Mouse (Mus musculus) embryonic stem cell, embryonic (primary cell): Measurements from ENCODE around the gene Bcas3.

Source experiments
- CTCF ChIA-PET, 4 experiments: fragments of 300-600 bp in 2 of 4; fragments of 350-600 bp in 2 of 4; sonication (Branson Sonifier 250); formaldehyde crosslinking; loops; one replicate each; lab custom pipeline; 2022; ENCODE audit warnings: inconsistent platforms in 2 of 4; lab: Charles Lee
- POLR2A ChIA-PET, 4 experiments: fragments of 300-600 bp in 2 of 4; fragments of 350-600 bp in 2 of 4; sonication (Branson Sonifier 250); formaldehyde crosslinking; loops; one replicate each; lab custom pipeline; 2022; ENCODE audit warnings: antibody characterized with exemption in 4 of 4, inconsistent platforms in 1 of 4; lab: Charles Lee

Bcas3 gene

DNA sequence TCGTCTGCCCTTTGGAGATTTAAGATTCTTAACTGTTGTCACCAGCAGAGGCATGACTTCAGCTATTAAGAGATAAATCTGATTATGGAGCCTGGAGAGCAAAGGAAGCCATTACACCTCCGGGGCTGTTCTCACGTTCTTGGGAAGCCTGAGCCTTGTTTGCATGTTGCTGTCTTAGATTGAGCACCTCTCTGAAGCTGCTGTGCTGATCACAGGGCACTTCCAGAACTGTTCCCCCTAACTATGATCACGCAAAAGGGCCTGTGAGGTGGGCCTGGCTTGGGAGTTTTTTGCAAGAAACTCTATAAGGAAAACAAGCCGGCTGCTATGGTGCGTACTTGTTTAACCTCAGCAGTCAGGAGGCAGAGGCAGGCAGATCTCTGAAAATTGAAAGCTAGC lies 335.5 kb downstream of the Bcas3 start:
- CTCF ChIA-PET: interaction anchor here in 3 of 4 experiments (0.6 to 0.8 kb wide), 4 partner anchors 162 to 770 kb away, joined by 3 to 7 read pairs (median 3); no protein-coding TSS in a partner anchor
- POLR2A ChIA-PET: interaction anchor here in 1 of 4 experiments (1.0 to 1.3 kb wide), 2 partner anchors 9 to 13 kb away, joined by 4 read pairs; no protein-coding TSS in a partner anchor

DNA sequence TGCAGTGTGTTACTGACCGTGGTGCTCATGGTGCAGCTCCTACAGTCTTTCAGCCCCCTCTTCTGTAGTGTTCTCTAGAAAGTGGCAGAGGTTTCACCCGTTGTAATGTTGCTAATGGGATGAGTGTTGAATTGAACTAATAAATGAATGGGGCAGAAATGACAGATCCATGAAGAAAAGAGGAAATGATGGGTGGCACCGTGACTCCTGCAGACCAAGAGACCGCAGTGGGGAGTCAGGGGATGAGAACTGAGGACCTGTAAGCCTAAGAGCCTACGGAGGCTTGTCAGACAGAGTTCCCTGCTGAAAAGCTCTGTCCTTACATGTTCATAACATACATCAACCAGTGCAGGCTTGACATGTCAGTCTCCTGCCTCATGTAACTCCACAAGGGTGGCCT lies 336.3 kb downstream of the Bcas3 start:
- CTCF ChIA-PET: interaction anchor here in 1 of 4 experiments (0.6 kb wide), 1 partner anchor 669 kb away, joined by 3 read pairs; no protein-coding TSS in a partner anchor
- POLR2A ChIA-PET: interaction anchor here in 1 of 4 experiments (1.3 kb wide), 1 partner anchor 10 kb away, joined by 4 read pairs; no protein-coding TSS in a partner anchor

- ChIA-PET POLR2A (interaction anchor here in 1 of 4 experiments (0.6 kb wide), 1 partner anchor 1735 kb away, joined by 4 read pairs; no protein-coding TSS in a partner anchor), CTCF (interaction anchor here in 1 of 4 experiments (0.7 kb wide), 1 partner anchor 155 kb away, joined by 3 read pairs; no protein-coding TSS in a partner anchor)
Measured at GRCm38 (mm10) chr11:85691285-85691684, 338.3 kb downstream of the Bcas3 start.

DNA sequence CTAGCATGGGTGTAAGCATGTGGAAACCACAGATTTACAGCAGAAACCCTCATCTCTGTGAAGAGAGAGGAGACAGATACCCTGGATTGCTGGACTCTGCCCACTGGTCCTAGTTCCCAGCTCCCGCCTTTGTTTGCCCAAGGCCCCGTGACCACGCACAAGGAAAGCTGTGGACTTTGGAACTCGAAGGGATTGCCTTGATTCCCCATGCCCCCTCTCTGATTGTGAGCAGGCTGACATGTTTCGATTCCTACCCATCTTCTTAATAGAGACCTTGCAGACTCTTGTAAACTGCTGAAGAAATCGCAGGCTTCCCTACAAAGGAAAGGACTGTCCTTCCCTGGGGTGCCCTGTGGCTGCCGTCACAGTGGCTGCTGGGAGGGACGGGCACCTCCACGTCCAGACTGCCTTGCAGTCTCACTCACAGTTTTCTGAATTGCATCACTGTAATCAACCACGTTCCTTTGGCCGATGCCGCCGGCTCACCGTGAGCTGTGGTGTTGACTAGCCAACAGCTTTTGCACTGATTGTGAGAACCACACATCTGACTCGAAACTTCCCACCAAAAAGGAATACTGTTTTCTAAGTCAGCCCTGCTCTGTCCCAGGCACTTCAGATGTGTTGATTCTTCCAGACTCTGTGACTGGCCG lies 342.8 kb downstream of the Bcas3 start:
- ChIA-PET POLR2A (no interaction called here), CTCF (interaction anchor here in 1 of 4 experiments (0.7 kb wide), 1 partner anchor 9 kb away, joined by 3 read pairs; no protein-coding TSS in a partner anchor)

- ChIA-PET CTCF (no interaction called here), POLR2A (interaction anchor here in 3 of 4 experiments (0.5 to 0.6 kb wide), 4 partner anchors 13 to 504 kb away, joined by 3 to 6 read pairs (median 4); no protein-coding TSS in a partner anchor)
Measured at GRCm38 (mm10) chr11:85696491-85697398, 343.8 kb downstream of the Bcas3 start.

- CTCF ChIA-PET: no interaction called here
- POLR2A ChIA-PET: interaction anchor here in 1 of 4 experiments (0.6 kb wide), 1 partner anchor 264 kb away, joined by 3 read pairs; no protein-coding TSS in a partner anchor
Measured at GRCm38 (mm10) chr11:85697468-85697867, 344.5 kb downstream of the Bcas3 start.

DNA sequence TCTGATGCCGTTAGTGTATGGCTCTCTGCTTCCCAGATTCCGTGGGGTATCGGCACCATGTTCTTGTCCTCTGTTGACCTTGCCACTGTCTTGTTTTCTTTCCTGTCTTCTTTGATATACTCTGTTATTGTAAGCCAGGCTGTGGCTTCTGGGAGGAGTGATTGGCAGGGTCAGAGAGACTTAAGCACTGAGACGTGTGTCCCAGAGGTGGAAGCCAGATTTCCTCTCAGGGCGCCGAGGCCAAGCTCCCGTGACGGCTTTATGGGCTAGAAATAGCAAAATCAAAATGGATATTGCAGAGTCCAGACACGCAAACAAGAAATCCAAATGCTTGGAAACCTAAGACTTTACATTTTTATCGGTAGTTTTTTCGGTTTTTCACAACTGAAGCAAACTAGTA lies 345.3 kb downstream of the Bcas3 start:
- ChIA-PET POLR2A (interaction anchor here in 1 of 4 experiments (0.6 kb wide), 1 partner anchor 130 kb away, joined by 3 read pairs; no protein-coding TSS in a partner anchor), CTCF (no interaction called here)

DNA sequence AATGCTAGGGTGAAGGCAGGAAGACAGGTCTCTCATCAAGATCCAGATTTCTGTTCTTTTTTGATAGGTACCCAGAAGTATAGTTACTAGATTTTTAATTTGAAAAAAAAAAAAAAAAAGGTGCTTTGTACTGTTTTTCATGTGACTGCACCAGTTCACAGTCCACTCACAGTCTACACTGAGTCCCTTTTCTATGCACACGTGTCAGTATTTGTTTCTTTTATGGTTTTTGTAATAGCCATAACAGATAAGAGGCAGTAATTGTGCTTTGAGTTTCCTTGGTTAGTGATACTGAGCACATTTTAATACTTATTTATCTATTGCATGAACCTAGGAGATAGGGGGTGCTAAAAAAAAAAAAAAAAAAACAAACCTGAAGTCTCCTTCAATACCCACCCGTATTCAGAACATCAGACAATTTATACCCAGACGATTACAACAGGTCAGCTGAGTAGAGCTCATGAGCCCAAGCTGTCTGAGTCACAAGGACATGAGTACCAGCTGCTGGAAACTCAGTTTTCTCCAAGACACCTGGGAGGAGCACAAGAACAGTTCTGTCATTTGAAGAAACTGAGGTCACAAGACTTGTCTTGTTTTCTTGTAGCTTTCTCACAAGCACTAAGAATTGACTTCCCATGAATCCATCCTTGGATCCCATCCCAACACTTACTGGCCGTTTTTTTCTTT lies 351.2 kb downstream of the Bcas3 start:
- ChIA-PET CTCF (interaction anchor here (0.6 to 1.1 kb wide), 7 partner anchors 9 to 398 kb away, joined by 3 to 11 read pairs (median 3); no protein-coding TSS in a partner anchor), POLR2A (interaction anchor here in 3 of 4 experiments (0.6 to 1.2 kb wide), 6 partner anchors 10 to 320 kb away, joined by 3 to 9 read pairs (median 3); no protein-coding TSS in a partner anchor)

DNA sequence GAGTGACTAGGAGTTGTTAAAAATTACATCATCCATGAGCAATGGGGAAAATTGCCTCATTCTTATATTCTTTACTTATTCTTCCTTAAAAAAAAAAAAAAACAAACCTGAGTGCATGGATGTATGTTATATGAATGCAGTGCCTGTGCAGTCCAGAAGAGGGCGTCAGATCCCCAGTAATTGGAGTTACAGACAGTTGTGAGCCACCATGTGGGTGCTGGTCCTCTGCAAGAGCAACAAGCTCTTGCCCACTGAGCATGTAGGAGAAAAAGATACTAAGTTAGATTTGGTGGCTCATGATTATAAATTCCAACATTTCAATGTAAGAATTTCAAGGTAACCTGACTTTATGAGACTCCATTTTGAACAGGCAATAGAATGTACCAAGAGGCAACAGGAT lies 353.7 kb downstream of the Bcas3 start:
- ChIA-PET POLR2A (interaction anchor here in 3 of 4 experiments (0.6 to 1.4 kb wide), 4 partner anchors 114 to 302 kb away, joined by 3 to 4 read pairs (median 3); no protein-coding TSS in a partner anchor), CTCF (interaction anchor here (0.6 to 3.2 kb wide), 17 partner anchors 9 to 537 kb away, joined by 3 to 22 read pairs (median 5); partner anchors contain the start of gene 1700125H20Rik (in 1 of the 4))

DNA sequence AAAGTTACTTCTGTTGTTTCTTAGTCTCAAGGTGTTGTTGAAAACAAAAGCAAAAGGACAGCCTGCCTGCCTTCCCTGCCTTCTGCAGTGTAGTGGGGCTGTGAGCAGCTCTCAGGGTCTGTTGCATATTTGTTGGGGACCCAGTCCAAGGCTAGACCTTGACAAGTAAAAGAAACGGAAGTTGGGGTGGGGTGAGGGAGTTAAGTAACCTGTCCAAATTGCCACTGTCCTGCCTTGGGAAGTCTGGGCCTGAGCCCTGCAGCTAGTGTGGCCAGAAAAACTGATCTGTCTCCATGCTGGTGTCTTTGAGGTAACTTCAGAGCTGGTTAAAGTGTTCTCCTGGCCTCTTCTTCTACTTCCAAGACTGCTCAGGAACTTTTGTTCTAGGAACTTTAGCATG lies 354.5 kb downstream of the Bcas3 start:
- ChIA-PET CTCF (interaction anchor here in 3 of 4 experiments (0.6 to 3.2 kb wide), 12 partner anchors 8 to 590 kb away, joined by 3 to 22 read pairs (median 4); partner anchors contain the start of gene 1700125H20Rik (in 1 of the 3)), POLR2A (interaction anchor here in 3 of 4 experiments (0.6 to 1.0 kb wide), 4 partner anchors 78 to 115 kb away, joined by 3 to 4 read pairs (median 3); no protein-coding TSS in a partner anchor)

DNA sequence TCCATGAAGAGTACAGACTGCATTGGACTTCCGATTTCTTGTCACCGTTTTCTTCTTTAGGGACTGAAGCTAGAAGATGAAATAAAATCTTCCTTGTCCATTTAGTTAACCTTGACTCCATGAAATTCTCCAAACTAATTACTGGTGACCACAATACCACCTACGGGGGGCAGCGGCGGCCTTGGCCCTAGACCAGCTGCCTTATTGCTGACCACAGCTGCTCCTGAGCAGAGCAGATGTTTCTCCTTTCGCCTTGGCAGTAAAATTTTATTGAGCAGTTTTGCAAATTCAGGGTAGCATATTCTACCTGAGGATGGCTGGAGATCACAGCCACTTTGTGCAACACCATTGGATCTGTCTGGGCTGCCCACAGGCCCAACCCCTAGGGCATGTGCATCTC lies 356.2 kb downstream of the Bcas3 start:
- ChIA-PET CTCF (interaction anchor here in 1 of 4 experiments (3.2 kb wide), 1 partner anchor 133 kb away, joined by 22 read pairs; no protein-coding TSS in a partner anchor), POLR2A (no interaction called here)

GRCm38 (mm10) chr11:85710155-85710554 lies 357.2 kb downstream of the Bcas3 start:
- ChIA-PET POLR2A (interaction anchor here in 2 of 4 experiments (0.6 to 1.2 kb wide), 3 partner anchors 12 to 1883 kb away, joined by 3 to 4 read pairs (median 4); no protein-coding TSS in a partner anchor), CTCF (no interaction called here)

- ChIA-PET CTCF (interaction anchor here in 2 of 4 experiments (0.5 to 0.6 kb wide), 2 partner anchors 119 to 129 kb away, joined by 3 to 4 read pairs; no protein-coding TSS in a partner anchor), POLR2A (interaction anchor here in 2 of 4 experiments (0.6 kb wide), 3 partner anchors 129 to 571 kb away, joined by 3 to 4 read pairs (median 4); no protein-coding TSS in a partner anchor)
Measured at GRCm38 (mm10) chr11:85712026-85712804, 359.2 kb downstream of the Bcas3 start.

DNA sequence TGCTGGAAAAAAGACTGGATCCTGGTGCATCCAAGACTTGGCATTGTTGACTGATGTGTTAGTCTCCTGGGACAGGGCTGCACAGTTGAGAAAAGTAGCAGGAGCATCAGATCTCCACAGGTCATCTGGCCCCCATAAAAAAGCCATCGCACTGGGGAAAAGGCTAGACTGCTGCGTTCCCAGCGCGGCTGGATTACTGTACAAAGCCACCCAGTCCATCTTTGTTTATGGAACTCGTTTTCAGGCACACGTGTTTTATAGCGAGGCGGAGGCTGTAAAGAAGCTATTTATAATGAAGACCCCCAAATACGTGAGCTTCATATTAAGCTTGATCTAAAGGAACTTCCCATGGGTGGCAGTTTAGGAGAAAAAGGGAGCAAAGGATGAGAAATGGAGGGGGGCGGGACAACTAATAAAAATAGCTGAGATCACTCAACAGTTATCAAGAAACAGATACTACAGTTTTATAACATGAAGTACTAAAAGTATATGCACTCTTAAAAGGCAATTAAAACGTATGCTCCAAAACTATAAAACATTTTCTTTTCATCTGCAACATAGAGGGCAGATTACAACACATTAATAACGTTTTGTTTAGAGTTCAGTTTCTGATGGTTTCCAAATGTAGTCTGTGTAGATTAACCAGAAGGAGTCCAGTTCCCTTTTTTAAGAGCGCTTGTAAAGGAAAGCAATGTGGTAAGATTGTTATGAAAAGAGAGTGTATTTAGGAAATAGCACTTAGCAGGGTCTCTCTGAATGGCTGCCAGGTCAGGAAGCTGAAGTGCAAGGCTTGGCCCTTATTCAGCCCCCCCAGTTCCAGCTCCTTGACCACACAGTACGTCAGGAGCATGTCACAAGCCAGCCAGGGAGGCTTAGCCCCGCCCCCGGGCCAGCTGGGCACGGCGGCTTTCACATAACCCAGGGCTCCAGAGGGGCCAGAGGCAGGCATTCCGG lies 360.2 kb downstream of the Bcas3 start:
- CTCF ChIA-PET: interaction anchor here in 1 of 4 experiments (0.8 to 1.4 kb wide), 2 partner anchors 117 to 131 kb away, joined by 3 to 4 read pairs; no protein-coding TSS in a partner anchor
- POLR2A ChIA-PET: interaction anchor here in 1 of 4 experiments (1.2 kb wide), 1 partner anchor 19 kb away, joined by 3 read pairs; no protein-coding TSS in a partner anchor

- ChIA-PET POLR2A (interaction anchor here in 3 of 4 experiments (0.9 to 2.4 kb wide), 5 partner anchors 9 to 795 kb away, joined by 3 to 6 read pairs (median 3); no protein-coding TSS in a partner anchor), CTCF (interaction anchor here in 2 of 4 experiments (0.6 to 1.4 kb wide), 4 partner anchors 117 to 1016 kb away, joined by 3 to 14 read pairs (median 4); no protein-coding TSS in a partner anchor)
Measured at GRCm38 (mm10) chr11:85713814-85714208, 360.8 kb downstream of the Bcas3 start.
